Mouse (Mus musculus): ENCODE results near the gene Fam136a. TPM values are rescaled to one million over a fixed set of nuclear protein-coding genes. Genes with fewer than 3 reads are reported as not detected.

Gene Fam136a
- polyA plus RNA-seq, 1 experiment = 32.0 TPM

DNA sequence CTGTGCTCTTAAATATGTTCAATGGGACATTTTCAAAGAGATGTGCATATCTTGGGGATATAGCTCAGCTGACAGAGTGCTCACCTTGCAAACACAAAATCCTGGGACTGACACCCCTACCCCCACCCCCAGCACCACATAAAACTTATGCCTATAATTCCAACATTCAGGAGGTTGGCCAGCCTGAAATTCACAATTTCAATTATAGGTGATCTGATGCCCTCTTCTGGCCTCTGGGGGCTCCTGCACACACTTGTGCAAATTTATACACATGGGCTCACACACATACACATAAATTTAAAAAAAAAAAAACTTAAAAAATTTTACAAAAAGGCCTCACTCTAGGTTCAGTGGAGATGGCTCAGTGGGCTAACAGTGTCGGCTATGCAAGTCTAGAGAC lies 27.7 kb downstream of the Fam136a start:
- Histone ChIP-seq H3K27me3 (ENCODE audit: control insufficient read depth, insufficient read depth, insufficient read length) (no peaks in the 10 kb centered on the region), H3K36me3 (ENCODE audit: control insufficient read depth, insufficient read depth) (peaks cover 36% of the 10 kb centered on the region), H3ac (ENCODE audit: control insufficient read depth, insufficient read length, low read depth) (no peak overlapping the region), H3K4me3 (ENCODE audit: insufficient read depth, poor library complexity, severe bottlenecking) (no peak overlapping the region), H3K79me2 (ENCODE audit: control insufficient read depth, insufficient read depth) (peaks cover 18% of the 10 kb centered on the region), H3K79me3 (ENCODE audit: low read depth) (peaks cover 8% of the 10 kb centered on the region)
- no peak for TF ChIP-seq MYOG (IDR thresholded peaks at IDR 0.05; ENCODE audit: control insufficient read depth, extremely low read depth, insufficient read length)
- TF ChIP-seq CTCF (IDR thresholded peaks at IDR 0.05; ENCODE audit: control insufficient read depth, insufficient read depth, insufficient read length) = no peak
- no peak for TF ChIP-seq USF1 (IDR thresholded peaks at IDR 0.05; ENCODE audit: low read depth)
- TF ChIP-seq FOSL1 (IDR thresholded peaks at IDR 0.05; ENCODE audit: insufficient read depth, low read length, poor library complexity, severe bottlenecking) = no peak
- TF ChIP-seq CEBPB (IDR thresholded peaks at IDR 0.05; ENCODE audit: low read depth) = no peak
- TF ChIP-seq MAX (IDR thresholded peaks at IDR 0.05) = no peak

DNA sequence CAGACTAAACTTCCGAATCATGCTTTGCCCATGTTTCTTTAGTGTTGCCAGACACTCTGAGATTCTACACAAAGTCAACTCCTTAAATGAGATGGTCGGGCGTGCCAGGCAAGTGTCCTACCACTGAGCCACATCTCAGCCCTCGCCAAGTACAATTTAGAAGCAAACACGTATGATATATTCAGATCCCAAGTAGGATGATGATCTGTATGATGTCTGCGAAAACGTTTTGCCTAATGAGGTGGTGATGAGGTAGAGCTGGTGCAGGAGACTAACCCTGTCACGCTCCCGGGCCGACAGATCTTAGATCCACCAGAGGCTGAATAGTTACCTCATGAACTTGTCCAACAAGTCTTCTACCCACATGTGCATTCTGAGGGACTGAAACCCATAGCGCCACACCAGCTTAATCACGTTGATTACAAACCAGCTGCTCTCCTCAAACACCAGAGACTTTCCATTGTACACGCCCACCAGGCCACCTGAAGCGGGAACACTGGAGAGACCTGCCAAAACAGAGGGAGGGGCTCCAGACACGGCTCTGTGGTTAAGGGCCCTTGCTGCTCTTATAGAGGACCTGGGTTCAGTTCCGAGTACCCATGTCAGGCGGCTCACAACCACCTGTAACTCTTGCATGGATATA lies 28.8 kb downstream of the Fam136a start:
- TF ChIP-seq MYOG (IDR thresholded peaks at IDR 0.05; ENCODE audit: control insufficient read depth, extremely low read depth, insufficient read length) (no peak), CTCF (IDR thresholded peaks at IDR 0.05; ENCODE audit: control insufficient read depth, insufficient read depth, insufficient read length) (no peak), USF1 (IDR thresholded peaks at IDR 0.05; ENCODE audit: low read depth) (no peak), MYOD1 (IDR thresholded peaks at IDR 0.05; ENCODE audit: control insufficient read depth, insufficient read length, low read depth) (no peak), FOSL1 (IDR thresholded peaks at IDR 0.05; ENCODE audit: insufficient read depth, low read length, poor library complexity, severe bottlenecking) (no peak), MAX (IDR thresholded peaks at IDR 0.05) (no peak)
- H3K36me3 ChIP-seq (ENCODE audit: control insufficient read depth, insufficient read depth) = peaks cover 26% of the 10 kb centered on the region
- no peaks in the 10 kb centered on the region for H3K27me3 ChIP-seq (ENCODE audit: control insufficient read depth, insufficient read depth, insufficient read length)
- no peak overlapping the region for H3ac ChIP-seq (ENCODE audit: control insufficient read depth, insufficient read length, low read depth)
- H3K4me3 ChIP-seq (ENCODE audit: insufficient read depth, poor library complexity, severe bottlenecking) = no peak overlapping the region
- peaks cover 7% of the 10 kb centered on the region for H3K79me3 ChIP-seq (ENCODE audit: low read depth)
- peaks cover 18% of the 10 kb centered on the region for H3K79me2 ChIP-seq (ENCODE audit: control insufficient read depth, insufficient read depth)

DNA sequence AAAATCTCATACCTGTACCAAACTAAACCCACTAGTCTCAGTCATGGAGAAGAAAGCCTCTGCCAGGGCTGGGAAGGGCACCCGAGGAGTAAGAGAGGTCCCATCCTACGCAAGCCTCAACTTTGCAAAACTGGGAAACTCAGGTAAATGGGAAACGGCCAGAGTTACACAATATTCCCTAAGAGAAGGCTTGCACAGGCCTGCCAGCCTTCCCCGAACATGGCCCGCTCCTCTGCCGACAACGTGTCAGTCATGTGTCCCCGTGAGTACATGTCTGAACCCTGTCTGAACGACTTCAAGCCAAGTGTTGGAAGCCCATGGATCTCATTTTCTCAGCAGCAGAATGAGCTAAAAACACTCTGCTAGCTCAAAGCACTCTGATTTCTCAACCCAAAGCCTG lies 29.6 kb downstream of the Fam136a start:
- Histone ChIP-seq H3ac (ENCODE audit: control insufficient read depth, insufficient read length, low read depth) (no peak overlapping the region), H3K4me3 (ENCODE audit: insufficient read depth, poor library complexity, severe bottlenecking) (no peak overlapping the region), H3K79me2 (ENCODE audit: control insufficient read depth, insufficient read depth) (peaks cover 18% of the 10 kb centered on the region), H3K36me3 (ENCODE audit: control insufficient read depth, insufficient read depth) (peaks cover 23% of the 10 kb centered on the region), H3K27me3 (ENCODE audit: control insufficient read depth, insufficient read depth, insufficient read length) (no peaks in the 10 kb centered on the region), H3K79me3 (ENCODE audit: low read depth) (peaks cover 7% of the 10 kb centered on the region)
- no peak for TF ChIP-seq MYOD1 (IDR thresholded peaks at IDR 0.05; ENCODE audit: control insufficient read depth, insufficient read length, low read depth)
- no peak for TF ChIP-seq CTCF (IDR thresholded peaks at IDR 0.05; ENCODE audit: control insufficient read depth, insufficient read depth, insufficient read length)
- TF ChIP-seq USF1 (IDR thresholded peaks at IDR 0.05; ENCODE audit: low read depth) = no peak
- TF ChIP-seq CEBPB (IDR thresholded peaks at IDR 0.05; ENCODE audit: low read depth) = no peak

DNA sequence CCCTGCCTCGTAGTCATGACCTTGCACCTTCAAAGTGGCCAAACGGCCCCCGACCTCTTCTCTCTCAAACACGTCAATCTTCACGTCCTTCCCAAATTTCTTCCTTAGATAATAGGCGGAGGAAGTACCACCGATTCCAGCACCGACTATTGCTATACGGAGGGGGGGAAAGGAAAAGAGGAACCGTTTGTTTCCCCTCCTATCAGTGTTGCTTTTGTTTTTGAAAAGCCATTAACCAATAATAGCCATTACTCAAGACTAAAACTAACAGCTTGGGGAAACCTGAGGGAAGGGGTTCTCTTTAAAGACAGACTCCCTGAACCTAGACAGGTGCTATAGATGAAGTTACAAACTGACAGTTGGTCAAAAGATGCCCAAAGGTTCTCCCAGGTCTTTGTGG lies 30.5 kb downstream of the Fam136a start:
- Histone ChIP-seq H3K4me3 (ENCODE audit: insufficient read depth, poor library complexity, severe bottlenecking) (peak overlapping the region; percentile 60), H3K27me3 (ENCODE audit: control insufficient read depth, insufficient read depth, insufficient read length) (no peaks in the 10 kb centered on the region), H3K36me3 (ENCODE audit: control insufficient read depth, insufficient read depth) (peaks cover 14% of the 10 kb centered on the region), H3K79me3 (ENCODE audit: low read depth) (peaks cover 7% of the 10 kb centered on the region), H3ac (ENCODE audit: control insufficient read depth, insufficient read length, low read depth) (no peak overlapping the region), H3K79me2 (ENCODE audit: control insufficient read depth, insufficient read depth) (peaks cover 18% of the 10 kb centered on the region)
- no peak for TF ChIP-seq USF1 (IDR thresholded peaks at IDR 0.05; ENCODE audit: low read depth)
- TF ChIP-seq MYOG (IDR thresholded peaks at IDR 0.05; ENCODE audit: control insufficient read depth, extremely low read depth, insufficient read length) = no peak
- TF ChIP-seq CEBPB (IDR thresholded peaks at IDR 0.05; ENCODE audit: low read depth) = no peak
- no peak for TF ChIP-seq MAX (IDR thresholded peaks at IDR 0.05)
- TF ChIP-seq CTCF (IDR thresholded peaks at IDR 0.05; ENCODE audit: control insufficient read depth, insufficient read depth, insufficient read length) = no peak
- no peak for TF ChIP-seq MYOD1 (IDR thresholded peaks at IDR 0.05; ENCODE audit: control insufficient read depth, insufficient read length, low read depth)
- TF ChIP-seq FOSL1 (IDR thresholded peaks at IDR 0.05; ENCODE audit: insufficient read depth, low read length, poor library complexity, severe bottlenecking) = no peak

DNA sequence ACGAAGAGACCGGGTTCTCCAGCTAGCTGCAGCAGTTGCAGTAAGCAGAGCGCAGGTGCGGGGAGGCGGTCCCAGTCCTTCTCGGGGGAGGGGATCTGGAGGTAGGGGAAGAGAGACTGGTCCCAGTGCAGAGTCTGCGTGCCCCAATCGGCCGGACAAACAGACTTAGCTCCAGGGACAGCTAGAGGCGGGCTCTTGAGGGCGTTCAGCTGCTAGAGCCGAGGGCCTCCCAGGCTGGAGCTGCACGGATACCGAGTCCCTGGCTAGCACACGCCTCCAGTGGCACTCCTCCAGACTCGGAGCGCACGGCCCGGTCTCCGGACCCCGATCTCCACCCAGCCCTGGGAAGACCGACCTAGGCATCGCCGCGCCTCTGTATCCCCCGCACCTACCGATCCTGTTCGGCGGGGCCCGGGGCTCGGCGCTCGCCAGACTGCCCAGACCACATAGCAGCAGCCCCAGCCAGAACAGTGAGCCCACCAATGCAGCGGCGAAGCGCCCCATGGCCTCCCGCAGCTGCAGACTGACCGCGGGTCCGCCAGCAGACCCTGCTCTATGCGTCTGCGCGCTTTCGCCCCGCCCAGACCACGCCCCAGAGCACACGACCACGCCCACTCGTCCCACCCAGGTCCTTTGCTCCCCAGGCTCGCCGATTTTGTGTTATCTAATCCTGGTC lies 31.3 kb downstream of the Fam136a start, which contains the start of gene Pcyox1:
TSS of gene Pcyox1 (minus strand) at position 574 of the 676 bp plus-strand sequence.
- H3K79me3 ChIP-seq (ENCODE audit: low read depth) = peaks cover 7% of the 10 kb centered on the region
- H3K27me3 ChIP-seq (ENCODE audit: control insufficient read depth, insufficient read depth, insufficient read length) = no peaks in the 10 kb centered on the region
- peak within 1 kb of the TSS; percentile 60 for H3K4me3 ChIP-seq (ENCODE audit: insufficient read depth, poor library complexity, severe bottlenecking)
- TF ChIP-seq MYOD1 (IDR thresholded peaks at IDR 0.05; ENCODE audit: control insufficient read depth, insufficient read length, low read depth) (no peak), CTCF (IDR thresholded peaks at IDR 0.05; ENCODE audit: control insufficient read depth, insufficient read depth, insufficient read length) (no peak), MYOG (IDR thresholded peaks at IDR 0.05; ENCODE audit: control insufficient read depth, extremely low read depth, insufficient read length) (no peak), CEBPB (IDR thresholded peaks at IDR 0.05; ENCODE audit: low read depth) (no peak), USF1 (IDR thresholded peaks at IDR 0.05; ENCODE audit: low read depth) (no peak), FOSL1 (IDR thresholded peaks at IDR 0.05; ENCODE audit: insufficient read depth, low read length, poor library complexity, severe bottlenecking) (no peak), MAX (IDR thresholded peaks at IDR 0.05) (no peak)
- H3ac ChIP-seq (ENCODE audit: control insufficient read depth, insufficient read length, low read depth) = peak within 1 kb of the TSS; percentile 82
- H3K36me3 ChIP-seq (ENCODE audit: control insufficient read depth, insufficient read depth) = peaks cover 8% of the 10 kb centered on the region
- peaks cover 18% of the 10 kb centered on the region for H3K79me2 ChIP-seq (ENCODE audit: control insufficient read depth, insufficient read depth)
